Mouse (Mus musculus): ENCODE results near the gene P4hb. TPM values are rescaled to one million over a fixed set of nuclear protein-coding genes. Genes with fewer than 3 reads are reported as not detected.
A peak's percentile ranks its signal among the peaks of the same experiment; 100 is the strongest.
"Not testable (repeated sequence)": the region's sequence is repeated elsewhere in the genome, so short reads cannot be mapped to it uniquely, and the experiment has no call there.

The P4hb gene
- polyA plus RNA-seq, 1 experiment from 2014 or later: 480 TPM

- peak; percentile 49 for ATAC-seq (ENCODE audit: insufficient number of reproducible peaks, low FRiP score)
- H3K27me3 ChIP-seq (replicated peaks): no peaks in the 10 kb centered on the region
- H3K4me1 ChIP-seq (replicated peaks): peaks cover 24% of the 10 kb centered on the region
- H3K27ac ChIP-seq (ENCODE audit: poor library complexity, severe bottlenecking): peak overlapping the region; percentile 91
- H3K36me3 ChIP-seq: peaks cover 62% of the 10 kb centered on the region
- WGBS: 5% methylated on average over 99 of the region's 99 CpGs
- H3K9me3 ChIP-seq (replicated peaks): no peaks in the 10 kb centered on the region
- peak overlapping the region; percentile 100 for H3K4me2 ChIP-seq
- H3K9ac ChIP-seq: peak overlapping the region; percentile 100
- peak overlapping the region; percentile 100 for H3K4me3 ChIP-seq
These were observed 24.5 kb upstream of the P4hb start for GRCm38 (mm10) chr11:120597240-120598235.

GRCm38 (mm10) chr11:120588531-120588930 is 15.5 kb upstream of the P4hb start:
- 78% methylated on average over 6 of the region's 6 CpGs for WGBS

GRCm38 (mm10) chr11:120583937-120584336 is 10.9 kb upstream of the P4hb start:
- H3K4me1 ChIP-seq (replicated peaks): peaks cover 24% of the 10 kb centered on the region
- H3K9ac ChIP-seq: no peak overlapping the region
- no peaks in the 10 kb centered on the region for H3K27me3 ChIP-seq (replicated peaks)
- H3K9me3 ChIP-seq (replicated peaks): no peaks in the 10 kb centered on the region; the same call in 1 of the 2 replicates
- WGBS: 92% methylated on average over 1 of the region's 1 CpGs
- no peak overlapping the region for H3K4me2 ChIP-seq
- H3K36me3 ChIP-seq: peaks cover 64% of the 10 kb centered on the region
- no peak for ATAC-seq (ENCODE audit: insufficient number of reproducible peaks, low FRiP score)
- H3K27ac ChIP-seq (ENCODE audit: poor library complexity, severe bottlenecking): no peak overlapping the region
- H3K4me3 ChIP-seq: no peak overlapping the region

More at GRCm38 (mm10) chr11:120588531-120588930, 15.5 kb upstream of the P4hb start:
- no peak for ATAC-seq (ENCODE audit: insufficient number of reproducible peaks, low FRiP score)
- peaks cover 92% of the 10 kb centered on the region for H3K36me3 ChIP-seq
- no peaks in the 10 kb centered on the region for H3K4me1 ChIP-seq (replicated peaks)
- no peak overlapping the region for H3K4me3 ChIP-seq
- H3K27me3 ChIP-seq (replicated peaks): no peaks in the 10 kb centered on the region
- H3K4me2 ChIP-seq: no peak overlapping the region
- no peak overlapping the region for H3K9ac ChIP-seq
- H3K9me3 ChIP-seq (replicated peaks): no peaks in the 10 kb centered on the region; the same call in 1 of the 2 replicates
- no peak overlapping the region for H3K27ac ChIP-seq (ENCODE audit: poor library complexity, severe bottlenecking)

- not testable (repeated sequence) for H3K4me3 ChIP-seq; H3K9me3 ChIP-seq (replicated peaks); H3K9ac ChIP-seq; H3K27ac ChIP-seq (ENCODE audit: poor library complexity, severe bottlenecking); ATAC-seq (ENCODE audit: insufficient number of reproducible peaks, low FRiP score); H3K27me3 ChIP-seq (replicated peaks); H3K4me2 ChIP-seq
- 80% methylated on average over 2 of the region's 2 CpGs for WGBS
- Histone ChIP-seq H3K36me3 (peaks cover 66% of the 10 kb centered on the region), H3K4me1 (replicated peaks) (peaks cover 30% of the 10 kb centered on the region)
These were observed 9.9 kb upstream of the P4hb start for GRCm38 (mm10) chr11:120582982-120583293.

- H3K4me3 ChIP-seq: peak overlapping the region; percentile 92
- H3K4me1 ChIP-seq (replicated peaks): peaks cover 30% of the 10 kb centered on the region
- no peak for ATAC-seq (ENCODE audit: insufficient number of reproducible peaks, low FRiP score)
- peak overlapping the region; percentile 98; the same call in 1 of the 2 replicates for H3K9ac ChIP-seq
- H3K4me2 ChIP-seq: peak overlapping the region; percentile 91
- H3K27ac ChIP-seq (ENCODE audit: poor library complexity, severe bottlenecking): peak overlapping the region; percentile 93; the same call in 1 of the 2 replicates
- H3K36me3 ChIP-seq: peaks cover 66% of the 10 kb centered on the region
- H3K27me3 ChIP-seq (replicated peaks): no peaks in the 10 kb centered on the region
- no peaks in the 10 kb centered on the region; the same call in 1 of the 2 replicates for H3K9me3 ChIP-seq (replicated peaks)
- 72% methylated on average over 8 of the region's 8 CpGs for WGBS
These were observed 9.4 kb upstream of the P4hb start for GRCm38 (mm10) chr11:120582268-120582981.

GRCm38 (mm10) chr11:120581490-120582267 is 8.6 kb upstream of the P4hb start, which contains the start of gene Arhgdia:
TSS of gene Arhgdia (minus strand) at chr11:120581624.
- Histone ChIP-seq H3K4me2 (peak within 1 kb of the TSS; percentile 91), H3K9ac (peak within 1 kb of the TSS; percentile 98), H3K27me3 (replicated peaks) (no peaks in the 10 kb centered on the region), H3K4me3 (peak within 1 kb of the TSS; percentile 92), H3K9me3 (replicated peaks) (no peaks in the 10 kb centered on the region; the same call in 1 of the 2 replicates), H3K27ac (ENCODE audit: poor library complexity, severe bottlenecking) (peak within 1 kb of the TSS; percentile 93), H3K4me1 (replicated peaks) (peaks cover 30% of the 10 kb centered on the region), H3K36me3 (peaks cover 66% of the 10 kb centered on the region)
- 4% methylated on average over 73 of the region's 75 CpGs for WGBS
- ATAC-seq (ENCODE audit: insufficient number of reproducible peaks, low FRiP score): peak; percentile 67

GRCm38 (mm10) chr11:120580871-120581331 is 7.8 kb upstream of the P4hb start:
- Histone ChIP-seq H3K4me2 (peak overlapping the region; percentile 91), H3K27ac (ENCODE audit: poor library complexity, severe bottlenecking) (peak overlapping the region; percentile 93), H3K4me1 (replicated peaks) (peaks cover 30% of the 10 kb centered on the region), H3K4me3 (peak overlapping the region; percentile 92), H3K36me3 (peaks cover 59% of the 10 kb centered on the region), H3K9ac (peak overlapping the region; percentile 98), H3K9me3 (replicated peaks) (no peaks in the 10 kb centered on the region; the same call in 1 of the 2 replicates), H3K27me3 (replicated peaks) (no peaks in the 10 kb centered on the region)
- ATAC-seq (ENCODE audit: insufficient number of reproducible peaks, low FRiP score): peak; percentile 76
- WGBS: 0% methylated on average over 44 of the region's 44 CpGs

GRCm38 (mm10) chr11:120580190-120580589 is 7.1 kb upstream of the P4hb start:
- peak overlapping the region; percentile 92 for H3K4me3 ChIP-seq
- WGBS: 55% methylated on average over 7 of the region's 7 CpGs
- H3K27ac ChIP-seq (ENCODE audit: poor library complexity, severe bottlenecking): peak overlapping the region; percentile 93
- H3K36me3 ChIP-seq: peaks cover 51% of the 10 kb centered on the region
- H3K9me3 ChIP-seq (replicated peaks): no peaks in the 10 kb centered on the region; the same call in 1 of the 2 replicates
- H3K4me1 ChIP-seq (replicated peaks): peaks cover 30% of the 10 kb centered on the region
- peak overlapping the region; percentile 91 for H3K4me2 ChIP-seq
- H3K9ac ChIP-seq: peak overlapping the region; percentile 98
- no peaks in the 10 kb centered on the region for H3K27me3 ChIP-seq (replicated peaks)
- no peak for ATAC-seq (ENCODE audit: insufficient number of reproducible peaks, low FRiP score)

GRCm38 (mm10) chr11:120579316-120580107 is 6.5 kb upstream of the P4hb start:
- peak overlapping the region; percentile 93; the same call in 1 of the 2 replicates for H3K27ac ChIP-seq (ENCODE audit: poor library complexity, severe bottlenecking)
- H3K4me1 ChIP-seq (replicated peaks): peaks cover 33% of the 10 kb centered on the region
- ATAC-seq (ENCODE audit: insufficient number of reproducible peaks, low FRiP score): no peak
- H3K27me3 ChIP-seq (replicated peaks): no peaks in the 10 kb centered on the region
- peak overlapping the region; percentile 91 for H3K4me2 ChIP-seq
- 49% methylated on average over 15 of the region's 15 CpGs for WGBS
- H3K4me3 ChIP-seq: peak overlapping the region; percentile 92
- H3K9ac ChIP-seq: peak overlapping the region; percentile 98
- H3K36me3 ChIP-seq: peaks cover 47% of the 10 kb centered on the region
- H3K9me3 ChIP-seq (replicated peaks): no peaks in the 10 kb centered on the region; the same call in 1 of the 2 replicates

Data from heart, embryonic 12.5 days (tissue).